8 mouse cellular contexts compared by ENCODE assay signal in genomic region chr3:94260598-94260997, GRCm38 (mm10). TPM values are rescaled to one million over a fixed set of nuclear protein-coding genes. Genes with fewer than 3 reads are reported as not detected.
DNase-seq lines count a peak whose midpoint lies in the region; ATAC-seq and TF ChIP-seq lines count a peak whose summit lies in the region.

No protein-coding gene starts in this region.

- H3K27ac ChIP-seq in liver, embryonic 14.5 days: no peak overlapping the region
- H3K27ac ChIP-seq in midbrain, embryonic 15.5 days: no peak overlapping the region

- no peak for ATAC-seq in liver, embryonic 14.5 days (ENCODE audit: insufficient read depth)
- peak; percentile 74; the same call in 1 of the 2 replicates for ATAC-seq in midbrain, embryonic 15.5 days (replicated peaks)

- peak; percentile 24; the same call in 1 of the 2 replicates for TF ChIP-seq CTCF in liver, embryonic 14.5 days (IDR thresholded peaks at IDR 0.05; ENCODE audit: low read depth)

- peak; percentile 16 to 32 for DNase-seq in cerebellum, postnatal 10 days
- DNase-seq in cerebellum, adult 18-20 months: no peak
- no peak for DNase-seq in liver, embryonic 14.5 days (ENCODE audit: low read depth in 3 of 3, low spot score in 3 of 3)
- no peak for DNase-seq in liver
- DNase-seq in embryo, embryonic 11 days: peak; percentile 38
- DNase-seq in urinary bladder, adult 2 months (ENCODE audit: low spot score): no peak
- no peak for DNase-seq in testis, postnatal 10 days (ENCODE audit: low spot score)

- H3K9me3 ChIP-seq in liver, embryonic 14.5 days (ENCODE audit: control insufficient read depth, low read length): no peaks in the 10 kb centered on the region
- no peaks in the 10 kb centered on the region for H3K9me3 ChIP-seq in midbrain, embryonic 15.5 days

- H3K4me1 ChIP-seq in liver, embryonic 14.5 days (replicated peaks; ENCODE audit: control insufficient read depth in 2 of 2, insufficient read depth in 2 of 2, low read length in 1 of 2): no peaks in the 10 kb centered on the region
- no peaks in the 10 kb centered on the region for H3K4me1 ChIP-seq in midbrain, embryonic 15.5 days

- no peak overlapping the region for H3K4me3 ChIP-seq in liver, embryonic 14.5 days (ENCODE audit: insufficient read depth in 1 of 2, low read depth in 2 of 2, low read length in 2 of 2)
- H3K4me3 ChIP-seq in midbrain, embryonic 15.5 days: no peak overlapping the region

- H3K36me3 ChIP-seq in liver, embryonic 14.5 days (replicated peaks; ENCODE audit: control insufficient read depth, insufficient read depth, low read depth): no peaks in the 10 kb centered on the region
- H3K36me3 ChIP-seq in midbrain, embryonic 15.5 days (replicated peaks): no peaks in the 10 kb centered on the region

- no peak overlapping the region for H3K4me2 ChIP-seq in liver, embryonic 14.5 days (ENCODE audit: low read depth)
- H3K4me2 ChIP-seq in midbrain, embryonic 15.5 days: no peak overlapping the region

- no peak for TF ChIP-seq EP300 in liver, embryonic 14.5 days (IDR thresholded peaks at IDR 0.05; ENCODE audit: low read depth)

- no peaks in the 10 kb centered on the region for H3K27me3 ChIP-seq in liver, embryonic 14.5 days (ENCODE audit: control insufficient read depth, insufficient read depth, low read length)
- H3K27me3 ChIP-seq in midbrain, embryonic 15.5 days (replicated peaks): no peaks in the 10 kb centered on the region

- no peak overlapping the region for H3K9ac ChIP-seq in liver, embryonic 14.5 days (replicated peaks)
- no peak overlapping the region for H3K9ac ChIP-seq in midbrain, embryonic 15.5 days

- WGBS in liver, embryonic 14.5 days (ENCODE audit: insufficient replicate concordance): 38% methylated on average over 6 of the region's 6 CpGs
- WGBS in midbrain, embryonic 15.5 days: 51% methylated on average over 6 of the region's 6 CpGs

RNA-seq across cellular contexts. Expression of gene Gm4778, which starts 3.2 kb away (rescaled TPM):
- not detected in 2 replicates for polyA plus RNA-seq in liver, embryonic 14.5 days (2012; rRNA removed)
- polyA plus RNA-seq in liver, embryonic 14.5 days (2014; fragmentation: Nextera tagmentation; extraction: Ambion mirVana): not detected in 2 replicates
- polyA plus RNA-seq in midbrain, embryonic 15.5 days (2015; fragmentation: Nextera tagmentation; extraction: Ambion mirVana): not detected in 2 replicates
- polyA plus RNA-seq in urinary bladder, adult 2 months (2012; rRNA removed): not detected in 2 replicates

RNA-seq across cellular contexts. Expression of gene Them4, which starts 49.3 kb away (rescaled TPM):
- 0.76 and 1.2 TPM in 2 replicates for polyA plus RNA-seq in liver, embryonic 14.5 days (2012; rRNA removed)
- polyA plus RNA-seq in liver, embryonic 14.5 days (2014; fragmentation: Nextera tagmentation; extraction: Ambion mirVana): 2.7 and 2.8 TPM in 2 replicates
- polyA plus RNA-seq in midbrain, embryonic 15.5 days (2015; fragmentation: Nextera tagmentation; extraction: Ambion mirVana): 53.1 and 56.9 TPM in 2 replicates
- polyA plus RNA-seq in urinary bladder, adult 2 months (2012; rRNA removed): 4.7 and 4.9 TPM in 2 replicates

Comparison
In these comparisons a context has a peak if more than half of its experiments do, and no peak if none do; other contexts are left out.
1. DNase-seq: peak in cerebellum, postnatal 10 days (2 of 2) and embryo, embryonic 11 days (single experiment); none in cerebellum, adult 18-20 months (0 of 2), liver, embryonic 14.5 days (0 of 3), liver (single experiment), urinary bladder, adult 2 months (single experiment) and testis, postnatal 10 days (single experiment).